Mouse (Mus musculus) embryonic stem cell, embryonic (primary cell): ENCODE measurements around the gene Pcgf6.

Experiments
- CTCF ChIA-PET, 4 experiments: fragments of 300-600 bp in 2 of 4; fragments of 350-600 bp in 2 of 4; sonication (Branson Sonifier 250); formaldehyde crosslinking; loops; one replicate each; lab custom pipeline; 2022; ENCODE audit warnings: inconsistent platforms in 2 of 4; lab: Charles Lee
- POLR2A ChIA-PET, 4 experiments: fragments of 300-600 bp in 2 of 4; fragments of 350-600 bp in 2 of 4; sonication (Branson Sonifier 250); formaldehyde crosslinking; loops; one replicate each; lab custom pipeline; 2022; ENCODE audit warnings: antibody characterized with exemption in 4 of 4, inconsistent platforms in 1 of 4; lab: Charles Lee

The Pcgf6 gene

GRCm38 (mm10) chr19:47046343-47046742, 4.4 kb downstream of the Pcgf6 start:
- ChIA-PET CTCF (interaction anchor here (0.5 to 1.6 kb wide), 8 partner anchors 9 to 1595 kb away, joined by 3 to 7 read pairs (median 3); partner anchors contain the start of gene Taf5 (in 1 of the 4)), POLR2A (interaction anchor here (0.5 to 5.5 kb wide), 10 partner anchors 10 to 66 kb away, joined by 3 to 29 read pairs (median 3); partner anchors contain the start of gene Taf5 (in 3 of the 4))

GRCm38 (mm10) chr19:47043608-47044007, 7.1 kb downstream of the Pcgf6 start:
- POLR2A ChIA-PET, result interaction anchor here in 2 of 4 experiments (1.1 to 5.5 kb wide), 5 partner anchors 24 to 255 kb away, joined by 3 to 29 read pairs (median 4); partner anchors contain the start of genes Taf5 (in 2 of the 2), Pdcd11 (in 1 of the 2) and Usmg5 (in 1 of the 2)
- CTCF ChIA-PET, result interaction anchor here in 2 of 4 experiments (0.8 to 1.4 kb wide), 4 partner anchors 24 to 168 kb away, joined by 3 read pairs; partner anchors contain the start of genes Ina (in 1 of the 2), Nt5c2 (in 1 of the 2) and Taf5 (in 1 of the 2)

- CTCF ChIA-PET, result no interaction called here
- POLR2A ChIA-PET, result interaction anchor here in 3 of 4 experiments (0.9 to 2.0 kb wide), 12 partner anchors 10 to 38 kb away, joined by 3 to 7 read pairs (median 4); partner anchors contain the start of genes Taf5 (in 3 of the 3), Ina (in 2 of the 3), Nt5c2 (in 2 of the 3) and Pcgf6 (in 1 of the 3)
These were observed 9.8 kb downstream of the Pcgf6 start for GRCm38 (mm10) chr19:47040720-47041473.

- POLR2A ChIA-PET, result interaction anchor here in 3 of 4 experiments (0.6 to 1.7 kb wide), 10 partner anchors 8 to 442 kb away, joined by 3 to 8 read pairs (median 3); partner anchors contain the start of gene Taf5 (in 1 of the 3)
- CTCF ChIA-PET, result interaction anchor here (0.6 to 1.3 kb wide), 5 partner anchors 10 to 305 kb away, joined by 4 to 8 read pairs (median 8); partner anchors contain the start of gene Nt5c2 (in 1 of the 4)
These were observed 14.1 kb downstream of the Pcgf6 start for GRCm38 (mm10) chr19:47036596-47036995.

- ChIA-PET POLR2A (interaction anchor here in 1 of 4 experiments (1.5 to 1.7 kb wide), 2 partner anchors 10 to 16 kb away, joined by 6 to 8 read pairs; partner anchors contain the start of gene Pcgf6), CTCF (no interaction called here)
These were observed 15.8 kb downstream of the Pcgf6 start for GRCm38 (mm10) chr19:47034916-47035315.

GRCm38 (mm10) chr19:47031770-47032169, 18.9 kb downstream of the Pcgf6 start:
- CTCF ChIA-PET, result interaction anchor here in 1 of 4 experiments (0.6 kb wide), 1 partner anchor 526 kb away, joined by 10 read pairs; no protein-coding TSS in a partner anchor
- POLR2A ChIA-PET, result interaction anchor here in 2 of 4 experiments (0.6 to 1.0 kb wide), 2 partner anchors 19 to 61 kb away, joined by 3 to 4 read pairs; partner anchors contain the start of gene Pcgf6 (in 1 of the 2)

- ChIA-PET CTCF (interaction anchor here in 1 of 4 experiments (0.7 kb wide), 1 partner anchor 13 kb away, joined by 3 read pairs; no protein-coding TSS in a partner anchor), POLR2A (interaction anchor here in 3 of 4 experiments (0.6 to 5.9 kb wide), 13 partner anchors 9 to 42 kb away, joined by 3 to 66 read pairs (median 4); partner anchors contain the start of genes Ina (in 2 of the 3), Nt5c2 (in 2 of the 3), Pcgf6 (in 2 of the 3) and Taf5 (in 2 of the 3))
These were observed 20.9 kb downstream of the Pcgf6 start for GRCm38 (mm10) chr19:47029796-47030195.

GRCm38 (mm10) chr19:47026513-47026912, 24.2 kb downstream of the Pcgf6 start:
- CTCF ChIA-PET, result interaction anchor here in 2 of 4 experiments (0.5 to 1.9 kb wide), 6 partner anchors 10 to 1993 kb away, joined by 3 to 6 read pairs (median 5); partner anchors contain the start of genes Ina (in 1 of the 2) and Nt5c2 (in 1 of the 2)
- POLR2A ChIA-PET, result interaction anchor here (0.6 to 5.9 kb wide), 8 partner anchors 10 to 648 kb away, joined by 3 to 66 read pairs (median 4); partner anchors contain the start of genes Ina (in 2 of the 4) and Nt5c2 (in 2 of the 4)

GRCm38 (mm10) chr19:47024954-47025353, 25.8 kb downstream of the Pcgf6 start:
- ChIA-PET POLR2A (interaction anchor here in 3 of 4 experiments (0.5 to 5.9 kb wide), 11 partner anchors 8 to 702 kb away, joined by 3 to 66 read pairs (median 4); partner anchors contain the start of genes Ina (in 2 of the 3), Nt5c2 (in 2 of the 3), Pcgf6 (in 2 of the 3) and Taf5 (in 1 of the 3)), CTCF (interaction anchor here in 2 of 4 experiments (1.1 to 1.9 kb wide), 4 partner anchors 9 to 368 kb away, joined by 3 to 5 read pairs (median 5); partner anchors contain the start of genes Nt5c2 (in 2 of the 2) and Ina (in 1 of the 2))

- ChIA-PET CTCF (interaction anchor here (0.5 to 1.8 kb wide), 6 partner anchors 8 to 150 kb away, joined by 3 to 10 read pairs (median 3); partner anchors contain the start of genes Ina (in 2 of the 4) and Nt5c2 (in 1 of the 4)), POLR2A (interaction anchor here in 3 of 4 experiments (0.6 to 4.2 kb wide), 18 partner anchors 9 to 148 kb away, joined by 3 to 12 read pairs (median 4); partner anchors contain the start of genes Ina (in 3 of the 3), Nt5c2 (in 3 of the 3), Taf5 (in 2 of the 3) and Pcgf6 (in 1 of the 3))
These were observed 27.2 kb downstream of the Pcgf6 start for GRCm38 (mm10) chr19:47023546-47023945.

GRCm38 (mm10) chr19:47022709-47023108, 28.0 kb downstream of the Pcgf6 start:
- ChIA-PET POLR2A (interaction anchor here in 2 of 4 experiments (1.0 to 4.2 kb wide), 7 partner anchors 8 to 81 kb away, joined by 3 to 12 read pairs (median 4); partner anchors contain the start of genes Ina (in 2 of the 2), Nt5c2 (in 2 of the 2), Pcgf6 (in 1 of the 2) and Pdcd11 (in 1 of the 2)), CTCF (interaction anchor here in 2 of 4 experiments (0.5 to 0.6 kb wide), 2 partner anchors 31 to 246 kb away, joined by 3 read pairs; no protein-coding TSS in a partner anchor)

GRCm38 (mm10) chr19:47019326-47019725, 31.4 kb downstream of the Pcgf6 start:
- ChIA-PET POLR2A (interaction anchor here (0.5 to 6.5 kb wide), 22 partner anchors 8 to 580 kb away, joined by 3 to 66 read pairs (median 4); partner anchors contain the start of genes Taf5 (in 3 of the 4) and Pcgf6 (in 1 of the 4)), CTCF (interaction anchor here in 2 of 4 experiments (0.6 to 0.7 kb wide), 4 partner anchors 9 to 354 kb away, joined by 3 to 5 read pairs (median 4); no protein-coding TSS in a partner anchor)

- ChIA-PET POLR2A (interaction anchor here in 2 of 4 experiments (0.6 to 6.5 kb wide), 30 partner anchors 9 to 790 kb away, joined by 3 to 66 read pairs (median 4); partner anchors contain the start of genes Neurl1a (in 2 of the 2), Pcgf6 (in 2 of the 2) and Taf5 (in 2 of the 2)), CTCF (interaction anchor here (0.5 to 1.3 kb wide), 6 partner anchors 27 to 1458 kb away, joined by 3 to 8 read pairs (median 4); partner anchors contain the start of genes Gm17018 (in 1 of the 4) and Poll (in 1 of the 4))
These were observed 32.4 kb downstream of the Pcgf6 start for GRCm38 (mm10) chr19:47018330-47018729.

- CTCF ChIA-PET, result interaction anchor here in 3 of 4 experiments (0.6 to 1.3 kb wide), 5 partner anchors 27 to 542 kb away, joined by 3 to 8 read pairs (median 4); no protein-coding TSS in a partner anchor
These were observed 32.9 kb downstream of the Pcgf6 start for GRCm38 (mm10) chr19:47017831-47018230.

GRCm38 (mm10) chr19:47016487-47016886, 34.2 kb downstream of the Pcgf6 start:
- ChIA-PET POLR2A (interaction anchor here (0.5 to 6.5 kb wide), 48 partner anchors 9 to 864 kb away, joined by 3 to 66 read pairs (median 4); partner anchors contain the start of genes Taf5 (in 3 of the 4), Pcgf6 (in 2 of the 4), Arl3 (in 1 of the 4) and Cnnm2 (in 1 of the 4)), CTCF (interaction anchor here (0.5 to 1.3 kb wide), 26 partner anchors 9 to 1723 kb away, joined by 3 to 17 read pairs (median 4); partner anchors contain the start of gene Usmg5 (in 1 of the 4))

More at GRCm38 (mm10) chr19:47017831-47018230, 32.9 kb downstream of the Pcgf6 start:
- POLR2A ChIA-PET, result interaction anchor here (0.6 to 6.5 kb wide), 32 partner anchors 10 to 972 kb away, joined by 3 to 66 read pairs (median 4); partner anchors contain the start of genes Neurl1a (in 2 of the 4), Pcgf6 (in 2 of the 4), Taf5 (in 2 of the 4) and Pdcd11 (in 1 of the 4)

GRCm38 (mm10) chr19:47015965-47016364, 34.7 kb downstream of the Pcgf6 start:
- ChIA-PET CTCF (interaction anchor here (0.5 to 1.3 kb wide), 16 partner anchors 9 to 1723 kb away, joined by 3 to 17 read pairs (median 5); no protein-coding TSS in a partner anchor), POLR2A (interaction anchor here in 3 of 4 experiments (0.7 to 6.5 kb wide), 35 partner anchors 9 to 864 kb away, joined by 3 to 66 read pairs (median 5); partner anchors contain the start of genes Taf5 (in 3 of the 3), Pcgf6 (in 2 of the 3), Arl3 (in 1 of the 3) and Cnnm2 (in 1 of the 3))
